Mouse (Mus musculus) thymus, adult 2 months (tissue): Measurements from ENCODE around the gene Pidd1.

ENCODE experiments used
- CTCF ChIP-seq: fragments of 200-500 bp; IDR thresholded peaks from 2 replicates; pipeline ENCODE4 v1.5.1; 2012; ENCODE audit warnings: mild to moderate bottlenecking, control low read depth, low read length, moderate library complexity, borderline replicate concordance; ENCODE audit not compliant: control insufficient read depth, poor library complexity, insufficient read depth; ENCODE audit errors: extremely low read depth
- POLR2A ChIP-seq: fragments of 200-500 bp; IDR thresholded peaks from 2 replicates; pipeline ENCODE4 v1.6.1; 2012; ENCODE audit warnings: mild to moderate bottlenecking, low read length, control low read depth, moderate library complexity; ENCODE audit not compliant: control insufficient read depth, poor library complexity, insufficient read depth; ENCODE audit errors: extremely low read depth

DNA sequence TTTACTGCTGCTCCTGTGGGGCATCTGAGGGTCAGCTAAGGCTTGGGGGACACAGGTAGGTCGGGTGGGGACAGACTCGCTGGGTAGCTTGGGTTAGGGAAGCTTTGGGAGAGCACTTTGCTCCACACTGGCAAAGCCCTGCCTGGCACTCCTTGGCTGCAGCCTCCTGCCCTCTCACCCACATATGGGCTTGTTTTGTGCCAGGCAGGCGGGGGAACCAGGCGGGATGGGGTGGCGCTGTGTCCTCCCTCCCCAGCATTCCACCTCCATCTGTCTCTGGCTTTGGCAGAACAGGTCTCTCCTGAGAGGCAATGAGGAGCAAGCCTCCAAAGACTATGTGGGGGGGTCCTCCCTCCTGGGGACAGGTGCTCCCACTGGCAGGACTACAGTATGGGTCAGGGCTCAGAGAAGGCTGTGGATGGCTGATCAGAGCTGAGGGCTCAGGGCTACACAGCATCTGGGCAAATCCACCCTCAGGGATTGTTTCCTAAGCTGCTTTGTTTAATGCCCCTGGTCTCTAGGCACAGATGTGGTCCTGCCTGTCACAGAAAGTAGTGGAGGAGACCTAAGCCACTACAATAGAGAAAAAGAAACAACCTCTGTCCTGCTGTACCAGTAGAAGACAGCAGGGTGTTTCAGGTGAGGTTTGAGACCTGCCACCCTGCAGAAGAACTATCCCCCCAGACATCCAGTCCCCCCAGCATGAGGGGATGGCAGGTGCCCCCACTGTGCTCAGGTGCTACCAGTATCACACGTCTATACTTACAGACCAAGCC, 10.9 kb downstream of the Pidd1 start:
- TF ChIP-seq CTCF = no peak
- no peak for TF ChIP-seq POLR2A
